9 mouse cellular contexts compared by ENCODE assay signal in genomic region chr14:27039281-27040248, GRCm38 (mm10). TPM values are rescaled to one million over a fixed set of nuclear protein-coding genes. Genes with fewer than 3 reads are reported as not detected.
DNase-seq lines count a peak whose midpoint lies in the region; ATAC-seq and TF ChIP-seq lines count a peak whose summit lies in the region.
"Had no signal": no experiment of that assay in that cellular context is flagged by ENCODE, and none has a peak within 500 bp of the region (broad histone marks: within the 10 kb centered on the region; RNA-seq: fewer than 3 reads in every experiment).

No protein-coding gene starts in this region.

- no peak for TF ChIP-seq CTCF in liver, embryonic 14.5 days (IDR thresholded peaks at IDR 0.05; ENCODE audit: low read depth)

- peak; percentile 64 for ATAC-seq in kidney, embryonic 14.5 days (ENCODE audit: low FRiP score, low TSS enrichment)
- ATAC-seq in forebrain, embryonic 16.5 days = peak; percentile 49
- peak; percentile 65 for ATAC-seq in hindbrain, embryonic 13.5 days (ENCODE audit: low FRiP score)
- no peak for ATAC-seq in liver, embryonic 14.5 days (ENCODE audit: insufficient read depth)
- ATAC-seq in neural tube, embryonic 12.5 days (ENCODE audit: low FRiP score, low read depth) = peak; percentile 71

- H3K36me3 ChIP-seq in kidney, embryonic 14.5 days (ENCODE audit: control insufficient read depth, insufficient read depth, low read length) = no peaks in the 10 kb centered on the region
- H3K36me3 ChIP-seq in forebrain, embryonic 16.5 days (ENCODE audit: control insufficient read depth, insufficient read depth) = no peaks in the 10 kb centered on the region
- H3K36me3 ChIP-seq in hindbrain, embryonic 13.5 days = no peaks in the 10 kb centered on the region
- H3K36me3 ChIP-seq in liver, embryonic 14.5 days (replicated peaks; ENCODE audit: control insufficient read depth, insufficient read depth, low read depth) = no peaks in the 10 kb centered on the region
- no peaks in the 10 kb centered on the region for H3K36me3 ChIP-seq in neural tube, embryonic 12.5 days

- H3K27me3 ChIP-seq in kidney, embryonic 14.5 days (ENCODE audit: control insufficient read depth, insufficient read depth, low read length) = peaks cover 4% of the 10 kb centered on the region
- H3K27me3 ChIP-seq in forebrain, embryonic 16.5 days (replicated peaks; ENCODE audit: control insufficient read depth, insufficient read depth, low read length) = peaks cover 6% of the 10 kb centered on the region
- peaks cover 38% of the 10 kb centered on the region for H3K27me3 ChIP-seq in hindbrain, embryonic 13.5 days
- H3K27me3 ChIP-seq in liver, embryonic 14.5 days (ENCODE audit: control insufficient read depth, insufficient read depth, low read length) = peaks cover 47% of the 10 kb centered on the region
- 0 out of 2 replicates have a peak, but pooled peaks cover 10% of the 10 kb centered on the region for H3K27me3 ChIP-seq in neural tube, embryonic 12.5 days (replicated peaks)

- peak overlapping the region; percentile 85 for H3K9ac ChIP-seq in kidney, embryonic 14.5 days (ENCODE audit: low read depth, low read length)
- peak overlapping the region; percentile 79 for H3K9ac ChIP-seq in forebrain, embryonic 16.5 days (replicated peaks; ENCODE audit: low read depth, low read length)
- H3K9ac ChIP-seq in hindbrain, embryonic 13.5 days = peak overlapping the region; percentile 83
- H3K9ac ChIP-seq in liver, embryonic 14.5 days (replicated peaks) = no peak overlapping the region
- H3K9ac ChIP-seq in neural tube, embryonic 12.5 days = peak overlapping the region; percentile 76

- peak overlapping the region; percentile 96 for H3K4me3 ChIP-seq in kidney, embryonic 14.5 days (ENCODE audit: low read length)
- peak overlapping the region; percentile 95 for H3K4me3 ChIP-seq in forebrain, embryonic 16.5 days (replicated peaks; ENCODE audit: low read length)
- H3K4me3 ChIP-seq in hindbrain, embryonic 13.5 days = peak overlapping the region; percentile 60
- peak overlapping the region; percentile 58 to 59 for H3K4me3 ChIP-seq in liver, embryonic 14.5 days (ENCODE audit: insufficient read depth in 1 of 2, low read depth in 2 of 2, low read length in 2 of 2)
- H3K4me3 ChIP-seq in neural tube, embryonic 12.5 days = peak overlapping the region; percentile 92

- peaks cover 33% of the 10 kb centered on the region for H3K4me1 ChIP-seq in kidney, embryonic 14.5 days (ENCODE audit: control insufficient read depth, insufficient read depth, low read length)
- H3K4me1 ChIP-seq in forebrain, embryonic 16.5 days (replicated peaks; ENCODE audit: control insufficient read depth, insufficient read depth, low read length) = peaks cover 11% of the 10 kb centered on the region
- peaks cover 26% of the 10 kb centered on the region for H3K4me1 ChIP-seq in hindbrain, embryonic 13.5 days (replicated peaks)
- H3K4me1 ChIP-seq in liver, embryonic 14.5 days (replicated peaks; ENCODE audit: control insufficient read depth in 2 of 2, insufficient read depth in 2 of 2, low read length in 1 of 2) = peaks cover 0 to 2% of the 10 kb centered on the region in 2 experiments; a peak in 2 of 4 replicates
- H3K4me1 ChIP-seq in neural tube, embryonic 12.5 days = peaks cover 25% of the 10 kb centered on the region

- H3K4me2 ChIP-seq in kidney, embryonic 14.5 days (replicated peaks; ENCODE audit: low read depth, low read length) = peak overlapping the region; percentile 87
- peak overlapping the region; percentile 99 for H3K4me2 ChIP-seq in forebrain, embryonic 16.5 days (ENCODE audit: low read length)
- peak overlapping the region; percentile 96 for H3K4me2 ChIP-seq in hindbrain, embryonic 13.5 days
- peak overlapping the region; percentile 74 for H3K4me2 ChIP-seq in liver, embryonic 14.5 days (ENCODE audit: low read depth)
- H3K4me2 ChIP-seq in neural tube, embryonic 12.5 days (replicated peaks) = peak overlapping the region; percentile 96

- TF ChIP-seq EP300 in liver, embryonic 14.5 days (IDR thresholded peaks at IDR 0.05; ENCODE audit: low read depth) = no peak

- DNase-seq in kidney, adult 18-20 months = no peak
- peak; percentile 28 for DNase-seq in NIH3T3 (ENCODE audit: low read depth)
- no peak for DNase-seq in liver, embryonic 14.5 days (ENCODE audit: low read depth in 3 of 3, low spot score in 3 of 3)
- DNase-seq in left cerebral cortex, postnatal 25 days (ENCODE audit: low spot score in 2 of 2) = no peak

- intact Hi-C loops in left cerebral cortex, postnatal 25 days (cut with DNase I) = loop anchor here (10.0 kb wide), 1 partner anchor 375 kb away; no protein-coding TSS in a partner anchor

- H3K9me3 ChIP-seq in kidney, embryonic 14.5 days (ENCODE audit: control insufficient read depth, low read length) = no peaks in the 10 kb centered on the region
- no peaks in the 10 kb centered on the region for H3K9me3 ChIP-seq in forebrain, embryonic 16.5 days (ENCODE audit: control insufficient read depth, low read length)
- H3K9me3 ChIP-seq in hindbrain, embryonic 13.5 days = no peaks in the 10 kb centered on the region
- no peaks in the 10 kb centered on the region for H3K9me3 ChIP-seq in liver, embryonic 14.5 days (ENCODE audit: control insufficient read depth, low read length)
- H3K9me3 ChIP-seq in neural tube, embryonic 12.5 days = no peaks in the 10 kb centered on the region

- WGBS in kidney, embryonic 14.5 days = under 1% methylated on average over 59 of the region's 59 CpGs
- WGBS in forebrain, embryonic 16.5 days = 1% methylated on average over 59 of the region's 59 CpGs
- under 1% methylated on average over 59 of the region's 59 CpGs for WGBS in hindbrain, embryonic 13.5 days
- 1% methylated on average over 59 of the region's 59 CpGs for WGBS in liver, embryonic 14.5 days (ENCODE audit: insufficient replicate concordance)
- under 1% methylated on average over 59 of the region's 59 CpGs for WGBS in neural tube, embryonic 12.5 days

- H3K27ac ChIP-seq in kidney, embryonic 14.5 days (ENCODE audit: low read depth, low read length) = peak overlapping the region; percentile 90
- no peak overlapping the region for H3K27ac ChIP-seq in forebrain, embryonic 16.5 days (ENCODE audit: low read length)
- peak overlapping the region; percentile 55 for H3K27ac ChIP-seq in hindbrain, embryonic 13.5 days
- H3K27ac ChIP-seq in liver, embryonic 14.5 days = no peak overlapping the region
- H3K27ac ChIP-seq in neural tube, embryonic 12.5 days = no peak overlapping the region

RNA-seq across cellular contexts. Expression of gene Il17rd, which starts 0.8 kb away (rescaled TPM):
- polyA plus RNA-seq in kidney, embryonic 14.5 days (2014; fragmentation: Nextera tagmentation; extraction: Ambion mirVana) = 6.8 and 9.2 TPM in 2 replicates
- polyA plus RNA-seq in forebrain, embryonic 16.5 days (2015; fragmentation: Nextera tagmentation; extraction: Ambion mirVana) = 1.5 and 1.9 TPM in 2 replicates
- 2.8 and 3.4 TPM in 2 replicates for polyA plus RNA-seq in hindbrain, embryonic 13.5 days (2015; fragmentation: Nextera tagmentation; extraction: Ambion mirVana)
- 0.09 and 0.11 TPM in 2 replicates for polyA plus RNA-seq in liver, embryonic 14.5 days (2012; rRNA removed)
- 0.03 and 0.04 TPM in 2 replicates for polyA plus RNA-seq in liver, embryonic 14.5 days (2014; fragmentation: Nextera tagmentation; extraction: Ambion mirVana)
- 4.0 and 4.5 TPM in 2 replicates for polyA plus RNA-seq in neural tube, embryonic 12.5 days (2016; fragmentation: Nextera tagmentation; extraction: Ambion mirVana)
- 1 to 10 TPM; 2.7 to 2.8 TPM for total RNA-seq in left cerebral cortex, postnatal 25 days (2021)

RNA-seq across cellular contexts. Expression of gene Hesx1, which starts 45.3 kb away (rescaled TPM):
- polyA plus RNA-seq in kidney, embryonic 14.5 days (2014; fragmentation: Nextera tagmentation; extraction: Ambion mirVana) = 0.99 and 1.4 TPM in 2 replicates
- polyA plus RNA-seq in forebrain, embryonic 16.5 days (2015; fragmentation: Nextera tagmentation; extraction: Ambion mirVana) = not detected in 2 replicates
- polyA plus RNA-seq in hindbrain, embryonic 13.5 days (2015; fragmentation: Nextera tagmentation; extraction: Ambion mirVana) = not detected in 2 replicates
- 4.0 and 6.9 TPM in 2 replicates for polyA plus RNA-seq in liver, embryonic 14.5 days (2012; rRNA removed)
- polyA plus RNA-seq in liver, embryonic 14.5 days (2014; fragmentation: Nextera tagmentation; extraction: Ambion mirVana) = 8.0 and 11.0 TPM in 2 replicates
- polyA plus RNA-seq in neural tube, embryonic 12.5 days (2016; fragmentation: Nextera tagmentation; extraction: Ambion mirVana) = 0.23 TPM in 1 of 2 replicates, not detected in the other
- not detected for total RNA-seq in left cerebral cortex, postnatal 25 days (2021)
- total RNA-seq: heart, postnatal 36 days had no signal

Comparison
In these comparisons a context has a peak if more than half of its experiments do, and no peak if none do; other contexts are left out.
1. H3K27ac ChIP-seq: peak in kidney, embryonic 14.5 days (single experiment) and hindbrain, embryonic 13.5 days (single experiment); none in forebrain, embryonic 16.5 days (single experiment), liver, embryonic 14.5 days (single experiment) and neural tube, embryonic 12.5 days (single experiment).
2. Peak in every context shown above with its lines, with median percentiles within 50 percentile points of each other: H3K4me2 ChIP-seq and H3K4me3 ChIP-seq.